ENCODE assay signal across 13 mouse cellular contexts in genomic region chr3:135604626-135605417, GRCm38 (mm10).
A peak's percentile ranks its signal among the peaks of the same experiment; 100 is the strongest.
DNase-seq lines count a peak whose midpoint lies in the region; ATAC-seq and TF ChIP-seq lines count a peak whose summit lies in the region.
"Had no signal": no experiment of that assay in that cellular context is flagged by ENCODE, and none has a peak within 500 bp of the region (broad histone marks: within the 10 kb centered on the region; RNA-seq: fewer than 3 reads in every experiment).

No protein-coding gene starts in this region.

- H3K4me1 ChIP-seq in heart, embryonic 11.5 days (ENCODE audit: control insufficient read depth, insufficient read depth, low read length): peaks cover 47% of the 10 kb centered on the region
- H3K4me1 ChIP-seq in hindbrain, postnatal 0 days (ENCODE audit: insufficient read depth, low read length): no peaks in the 10 kb centered on the region

- no peak for DNase-seq in heart, postnatal 4 days
- DNase-seq in 416B (ENCODE audit: low read depth): peak; percentile 62
- no peak for DNase-seq in hindbrain, postnatal 0 days (ENCODE audit: low spot score)
- DNase-seq in adrenal gland, adult 2 months: no peak
- no peak for DNase-seq in frontal cortex, postnatal 14 days (ENCODE audit: low spot score in 2 of 2)
- DNase-seq: adrenal gland, postnatal 25 days; embryo, embryonic 11 days; heart, adult 2 months; right cerebral cortex, postnatal 4 days had no signal

- ATAC-seq in heart, embryonic 11.5 days (replicated peaks; ENCODE audit: insufficient number of reproducible peaks, low FRiP score, low TSS enrichment): no peak
- peak; percentile 23 for ATAC-seq in common myeloid progenitor, adult 5-6 weeks (replicated peaks; ENCODE audit: low read depth, poor library complexity, severe bottlenecking)
- no peak for ATAC-seq in hindbrain, postnatal 0 days
- ATAC-seq: Patski had no signal

- WGBS in heart, embryonic 11.5 days (ENCODE audit: insufficient replicate concordance): 78% methylated on average over 10 of the region's 10 CpGs
- 58% methylated on average over 10 of the region's 10 CpGs for WGBS in macrophage (ENCODE audit: missing documents)
- 86% methylated on average over 10 of the region's 10 CpGs for WGBS in hindbrain, postnatal 0 days

- 0 out of 2 replicates have a peak overlapping the region, but pooled peaks have one; percentile 25 for H3K27ac ChIP-seq in heart, embryonic 11.5 days (ENCODE audit: low read depth, low read length)
- 0 out of 2 replicates have a peak overlapping the region, but pooled peaks have one; percentile 8 for H3K27ac ChIP-seq in macrophage
- H3K27ac ChIP-seq in hindbrain, postnatal 0 days: no peak overlapping the region

- no peak overlapping the region for H3K4me3 ChIP-seq in heart, embryonic 11.5 days (ENCODE audit: low read depth, low read length)
- no peak overlapping the region for H3K4me3 ChIP-seq in macrophage (ENCODE audit: inconsistent target)
- no peak overlapping the region for H3K4me3 ChIP-seq in hindbrain, postnatal 0 days (ENCODE audit: low read length)
- H3K4me3 ChIP-seq: heart, adult 2 months had no signal

- no peak overlapping the region for H3K4me2 ChIP-seq in heart, embryonic 11.5 days
- no peak overlapping the region for H3K4me2 ChIP-seq in hindbrain, postnatal 0 days (ENCODE audit: low read depth, low read length)

- H3K9ac ChIP-seq in heart, embryonic 11.5 days (ENCODE audit: low read depth, low read length): no peak overlapping the region
- H3K9ac ChIP-seq in hindbrain, postnatal 0 days (replicated peaks; ENCODE audit: low read length): no peak overlapping the region

- no peak for TF ChIP-seq CTCF in hindbrain, postnatal 0 days (IDR thresholded peaks at IDR 0.05; ENCODE audit: low read depth)

- H3K9me3 ChIP-seq in heart, embryonic 11.5 days (replicated peaks; ENCODE audit: control insufficient read depth, low read length): no peaks in the 10 kb centered on the region
- no peaks in the 10 kb centered on the region for H3K9me3 ChIP-seq in hindbrain, postnatal 0 days (ENCODE audit: low read length)

- no peaks in the 10 kb centered on the region for H3K27me3 ChIP-seq in heart, embryonic 11.5 days (ENCODE audit: control insufficient read depth, insufficient read depth, low read length)
- no peaks in the 10 kb centered on the region for H3K27me3 ChIP-seq in hindbrain, postnatal 0 days (ENCODE audit: insufficient read depth, low read length)
- H3K27me3 ChIP-seq: Patski had no signal

- H3K79me2 ChIP-seq in macrophage (ENCODE audit: inconsistent target): peaks cover 9% of the 10 kb centered on the region; the same call in 1 of the 2 replicates

- H3K36me3 ChIP-seq in heart, embryonic 11.5 days (ENCODE audit: control insufficient read depth, insufficient read depth, low read length): peaks cover 10% of the 10 kb centered on the region
- H3K36me3 ChIP-seq in macrophage (ENCODE audit: inconsistent target): peaks cover 54% of the 10 kb centered on the region
- H3K36me3 ChIP-seq in hindbrain, postnatal 0 days (ENCODE audit: insufficient read depth, low read length): peaks cover 42% of the 10 kb centered on the region
